Mouse (Mus musculus) lung, postnatal 0 days (tissue): ENCODE results near the gene Mybpc2. TPM values are rescaled to one million over a fixed set of nuclear protein-coding genes. Genes with fewer than 3 reads are reported as not detected.

Experiments
- ATAC-seq: fragments of 200-750 bp; cut with Nextera tagmentation; 2 replicates; pipeline ENCODE4 v1.8.0; 2017; ENCODE audit warnings: moderate library complexity
- DNase-seq: peaks from one replicate; pipeline ENCODE4 v3.0.0-alpha.2; 2016; ENCODE audit warnings: low spot score
- H3K27ac ChIP-seq: fragments of 300-500 bp; sonication (generic); 2 replicates; pipeline ENCODE4 v1.5.1; 2014; ENCODE audit warnings: antibody characterized with exemption, mild to moderate bottlenecking, low read length, mixed read lengths
- H3K27me3 ChIP-seq: fragments of 300-500 bp; sonication (generic); replicated peaks from 2 replicates; pipeline ENCODE4 v1.6.1; 2014; ENCODE audit warnings: low read length, mixed read lengths; ENCODE audit not compliant: insufficient read depth
- H3K36me3 ChIP-seq: fragments of 300-500 bp; sonication (generic); 2 replicates; pipeline ENCODE4 v1.6.1; 2014; ENCODE audit warnings: low read length, mixed read lengths; ENCODE audit not compliant: insufficient read depth
- H3K4me1 ChIP-seq: fragments of 300-500 bp; sonication (generic); 2 replicates; pipeline ENCODE4 v1.6.1; 2014; ENCODE audit warnings: antibody characterized with exemption, low read depth, low read length, mixed read lengths; ENCODE audit not compliant: insufficient read depth
- H3K4me2 ChIP-seq: fragments of 300-500 bp; sonication (generic); replicated peaks from 2 replicates; pipeline ENCODE4 v1.6.1; 2014; ENCODE audit warnings: low read depth, mild to moderate bottlenecking, low read length, moderate library complexity, mixed read lengths
- H3K4me3 ChIP-seq: fragments of 300-500 bp; sonication (generic); 2 replicates; pipeline ENCODE4 v1.5.1; 2014; ENCODE audit warnings: low read depth, low read length
- H3K9ac ChIP-seq: fragments of 300-500 bp; sonication (generic); replicated peaks from 2 replicates; pipeline ENCODE4 v1.6.1; 2014; ENCODE audit warnings: low read depth, mild to moderate bottlenecking
- H3K9me3 ChIP-seq: fragments of 300-500 bp; sonication (generic); 2 replicates; pipeline ENCODE4 v1.6.1; 2016; ENCODE audit warnings: low read length, mixed read lengths
- CTCF ChIP-seq: IDR thresholded peaks from 2 replicates; pipeline ENCODE4 v1.5.1; 2016; ENCODE audit warnings: antibody characterized with exemption, mild to moderate bottlenecking
- EP300 ChIP-seq: IDR thresholded peaks from 2 replicates; pipeline ENCODE4 v1.6.1; 2016; ENCODE audit warnings: antibody characterized with exemption, mild to moderate bottlenecking, control low read depth
- WGBS: fragments of 180-500 bp; shearing (Covaris S2); extraction: QIAGEN DNeasy Blood & Tissue Kit; methylation state at CpG from one replicate; pipeline ENCODE4 v1.1.7; 2014; 5-methylcytosine and 5-hydroxymethylcytosine counted together
- polyA plus RNA-seq: library from polyadenylated mRNA; unstranded; fragments of >200 nt; fragmentation: Nextera tagmentation; extraction: Ambion mirVana; gene quantifications from 2 replicates; pipeline ENCODE4 v1.2.1, GENCODE M21; 2015

Gene Mybpc2
- polyA plus RNA-seq, 1 experiment from 2014 or later: 0.37 TPM

- no peak overlapping the region for H3K4me2 ChIP-seq
- H3K4me1 ChIP-seq: no peaks in the 10 kb centered on the region
- no peak overlapping the region for H3K4me3 ChIP-seq
- no peak for TF ChIP-seq CTCF
- no peak for TF ChIP-seq EP300
- no peaks in the 10 kb centered on the region for H3K27me3 ChIP-seq
- DNase-seq (no peak), ATAC-seq (no peak)
- no peak overlapping the region for H3K9ac ChIP-seq
- no peaks in the 10 kb centered on the region for H3K36me3 ChIP-seq
- H3K9me3 ChIP-seq: no peaks in the 10 kb centered on the region
- 75% methylated on average over 3 of the region's 3 CpGs for WGBS
- H3K27ac ChIP-seq: no peak overlapping the region
Measured at GRCm38 (mm10) chr7:44530507-44530906, 6.1 kb upstream of the Mybpc2 start.

- WGBS: 64% methylated on average over 5 of the region's 5 CpGs
- no peak for ATAC-seq
- no peak for DNase-seq
- no peak for TF ChIP-seq EP300
- TF ChIP-seq CTCF: no peak
- Histone ChIP-seq H3K27ac (no peak overlapping the region), H3K9ac (no peak overlapping the region), H3K4me3 (no peak overlapping the region), H3K4me2 (no peak overlapping the region), H3K27me3 (0 out of 2 replicates have a peak, but pooled peaks cover 3% of the 10 kb centered on the region), H3K36me3 (no peaks in the 10 kb centered on the region), H3K4me1 (no peaks in the 10 kb centered on the region), H3K9me3 (no peaks in the 10 kb centered on the region)
Measured at GRCm38 (mm10) chr7:44529518-44529917, 5.1 kb upstream of the Mybpc2 start.

- peak overlapping the region; percentile 66 for H3K4me2 ChIP-seq
- peak overlapping the region; percentile 31 for H3K4me3 ChIP-seq
- H3K36me3 ChIP-seq: no peaks in the 10 kb centered on the region
- peak; percentile 79 for ATAC-seq
- peak; percentile 90 for DNase-seq
- H3K4me1 ChIP-seq: no peaks in the 10 kb centered on the region
- peak; percentile 86 for TF ChIP-seq CTCF
- no peak for TF ChIP-seq EP300
- H3K9me3 ChIP-seq: no peaks in the 10 kb centered on the region
- H3K27me3 ChIP-seq: 0 out of 2 replicates have a peak, but pooled peaks cover 4% of the 10 kb centered on the region
- 0 out of 2 replicates have a peak overlapping the region, but pooled peaks have one; percentile 26 for H3K9ac ChIP-seq
- H3K27ac ChIP-seq: peak overlapping the region; percentile 81
- WGBS: 5% methylated on average over 40 of the region's 40 CpGs
Measured at GRCm38 (mm10) chr7:44527483-44528398, 3.3 kb upstream of the Mybpc2 start.

DNA sequence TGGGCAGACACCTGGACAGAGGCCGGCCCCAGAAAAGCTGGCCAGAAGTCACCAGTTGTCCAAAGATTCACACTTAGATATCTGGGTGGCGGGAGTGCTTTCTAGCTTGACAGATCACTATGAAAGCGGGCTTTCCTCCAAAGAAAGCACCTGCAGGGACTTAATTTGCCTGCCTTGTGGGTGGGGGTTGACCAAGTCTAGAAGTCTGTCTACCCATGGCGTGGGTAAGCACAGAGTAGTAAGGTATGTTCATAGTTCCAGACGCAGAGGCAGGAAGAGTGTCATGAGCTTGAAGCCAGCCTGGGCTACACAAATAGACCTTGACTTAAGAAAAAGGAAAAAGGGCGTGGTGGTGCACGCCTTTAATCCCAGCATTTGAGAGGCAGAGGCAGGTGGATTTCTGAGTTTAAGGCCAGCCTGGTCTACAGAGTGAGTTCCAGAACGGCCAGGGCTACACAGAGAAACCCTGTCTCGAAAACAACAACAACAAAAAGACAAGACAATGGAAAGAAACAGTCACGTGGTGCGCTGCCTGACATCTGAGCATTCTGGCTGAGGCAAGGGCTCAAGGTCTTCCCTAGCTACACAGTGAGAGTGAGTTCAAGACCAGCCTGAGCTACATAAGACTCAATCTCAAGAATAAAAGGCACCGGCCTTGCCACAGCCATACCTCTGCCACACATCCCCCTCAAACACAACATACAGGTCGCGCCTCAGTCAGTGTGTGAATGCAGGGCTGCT lies 2.1 kb upstream of the Mybpc2 start:
- Histone ChIP-seq H3K36me3 (no peaks in the 10 kb centered on the region), H3K4me3 (no peak overlapping the region), H3K4me2 (no peak overlapping the region), H3K9ac (no peak overlapping the region), H3K27me3 (0 out of 2 replicates have a peak, but pooled peaks cover 10% of the 10 kb centered on the region), H3K9me3 (no peaks in the 10 kb centered on the region), H3K4me1 (0 out of 2 replicates have a peak, but pooled peaks cover under 1% of the 10 kb centered on the region), H3K27ac (no peak overlapping the region)
- WGBS: 78% methylated on average over 14 of the region's 14 CpGs
- ATAC-seq (no peak), DNase-seq (no peak)
- TF ChIP-seq EP300 (no peak), CTCF (no peak)

DNA sequence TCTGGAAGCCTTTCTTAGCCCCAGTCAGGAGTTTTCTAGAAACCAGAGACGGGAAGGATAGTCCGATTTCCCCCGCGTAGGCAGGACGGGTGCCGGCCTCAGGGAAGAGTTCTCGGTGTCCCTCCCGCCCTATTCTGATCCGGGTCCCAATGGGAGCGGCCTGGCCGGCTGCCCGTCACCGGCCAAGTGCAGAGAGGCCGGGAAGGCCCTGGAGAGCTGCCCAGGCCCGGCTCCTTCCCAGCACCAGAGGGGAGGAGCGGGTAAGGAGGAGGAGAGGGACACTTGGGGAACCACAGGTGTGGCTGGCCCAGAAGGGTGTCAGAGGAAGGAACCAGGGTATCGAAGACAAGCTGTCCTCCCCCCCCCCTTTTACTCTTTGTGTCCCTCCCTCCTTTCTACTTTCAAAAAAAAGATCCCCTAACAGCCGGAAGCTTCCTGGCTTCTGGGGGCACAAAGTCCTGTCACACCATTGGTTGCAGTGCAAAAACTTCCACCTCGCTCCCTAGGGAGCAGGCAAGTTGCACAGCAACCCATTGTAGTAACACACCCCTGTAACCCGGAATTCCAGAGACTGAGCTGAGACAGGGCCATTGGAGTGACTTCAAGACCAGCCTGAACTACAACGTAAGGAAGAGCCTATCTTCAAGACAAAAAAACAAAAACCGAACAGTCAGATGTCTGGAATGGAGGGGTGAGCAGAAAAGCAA lies 823 bp upstream of the Mybpc2 start:
- Histone ChIP-seq H3K27me3 (0 out of 2 replicates have a peak, but pooled peaks cover 12% of the 10 kb centered on the region), H3K9ac (peak overlapping the region; percentile 34; the same call in 1 of the 2 replicates), H3K27ac (peak overlapping the region; percentile 77)

More for the DNA sequence above, 823 bp upstream of the Mybpc2 start:
- WGBS: 7% methylated on average over 19 of the region's 22 CpGs
- Histone ChIP-seq H3K4me2 (peak overlapping the region; percentile 51), H3K36me3 (no peaks in the 10 kb centered on the region), H3K4me1 (0 out of 2 replicates have a peak, but pooled peaks cover 3% of the 10 kb centered on the region), H3K4me3 (peak overlapping the region; percentile 16), H3K9me3 (no peaks in the 10 kb centered on the region)
- peak; percentile 93 for DNase-seq
- ATAC-seq: peak; percentile 79
- TF ChIP-seq EP300 (no peak), CTCF (no peak)
